Mouse (Mus musculus) c-Kit-negative CD71-positive TER-119-positive erythroid progenitor cells, embryonic 14.5 days (primary cell): ENCODE data around the gene Ccdc127.

Source experiments
- DNase-seq: peaks from one replicate; pipeline ENCODE4 v3.0.0-alpha.2; 2013; ENCODE audit warnings: low read depth, low spot score

Gene Ccdc127

DNA sequence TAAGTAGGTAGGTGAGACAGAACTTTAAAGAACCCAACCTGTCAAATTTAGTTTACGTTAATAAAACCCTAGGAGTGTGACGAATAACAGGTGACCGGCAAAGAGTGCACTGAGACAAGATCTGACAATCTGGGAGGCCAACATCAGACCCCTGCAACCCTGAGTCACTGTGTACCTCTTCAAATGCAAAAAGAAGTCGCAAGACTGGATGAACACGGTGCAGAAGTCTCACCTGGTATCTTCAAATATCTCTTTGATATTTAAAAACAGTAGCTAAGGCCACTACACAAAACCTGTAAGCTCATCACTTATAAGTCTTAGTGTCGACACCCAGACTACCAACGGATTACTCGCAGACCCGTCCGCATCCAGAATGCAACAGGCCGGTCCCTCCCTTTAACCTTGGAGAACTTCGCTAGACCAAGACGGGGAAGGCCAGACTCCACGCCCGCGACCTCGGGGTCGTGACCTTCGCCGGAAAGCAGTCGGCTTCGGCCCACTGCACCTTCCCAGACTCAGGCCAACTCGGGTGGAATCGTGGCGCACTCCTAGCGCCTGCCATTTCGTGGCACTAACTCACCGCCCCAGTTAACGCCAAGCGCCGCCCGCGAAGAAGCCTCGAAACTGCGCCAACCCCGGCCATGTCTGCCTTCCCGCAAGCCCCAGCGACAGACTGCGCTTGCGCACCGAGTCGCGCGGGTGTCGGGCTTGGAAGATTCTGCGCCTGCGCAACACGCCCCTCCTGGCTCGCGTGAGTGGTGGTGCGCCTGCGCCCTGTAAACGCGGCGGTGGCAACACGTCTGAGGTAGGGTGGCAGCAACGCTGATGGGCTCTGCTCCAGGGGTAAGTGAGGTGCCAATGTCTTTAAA is at the start of gene Ccdc127, which contains the start of gene Sdha:
TSS of gene Ccdc127 (plus strand) at position 744 of the 869 bp plus-strand sequence.
TSS of gene Sdha (minus strand) at position 715 of the 869 bp plus-strand sequence.
- peak; percentile 98 for DNase-seq

DNA sequence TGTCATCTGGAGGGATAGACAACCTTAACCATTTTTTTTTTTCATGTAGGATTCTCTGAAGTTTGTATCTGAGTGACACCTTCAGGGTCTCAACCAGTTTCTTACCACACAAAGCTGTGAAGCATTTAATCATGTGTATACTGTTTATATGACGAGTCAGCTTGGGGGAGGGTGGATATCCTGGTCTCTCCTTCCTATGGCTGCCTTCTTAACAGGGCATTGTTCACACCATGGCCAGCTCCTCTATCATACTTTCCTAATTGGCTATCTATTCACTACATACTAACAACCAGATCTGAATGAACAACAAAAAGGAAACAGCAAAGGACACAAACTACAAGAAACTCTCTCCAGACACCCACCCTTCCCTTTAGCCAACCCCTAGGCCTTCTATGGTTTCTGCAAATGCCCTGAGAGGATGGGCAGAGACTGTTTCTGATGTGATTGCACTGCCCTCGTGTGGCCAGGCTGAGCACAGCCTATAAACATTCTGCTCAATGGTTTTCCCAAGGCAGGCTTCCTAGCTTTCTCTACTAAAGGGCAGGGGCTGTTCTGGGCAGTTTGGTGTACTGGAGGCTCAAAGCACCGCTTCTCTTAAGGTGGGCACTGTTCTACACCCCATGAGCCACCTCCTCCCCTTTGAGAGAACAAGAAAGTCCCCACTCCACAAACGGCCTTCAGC is 49.0 kb upstream of the Ccdc127 start:
- DNase-seq: no peak

DNA sequence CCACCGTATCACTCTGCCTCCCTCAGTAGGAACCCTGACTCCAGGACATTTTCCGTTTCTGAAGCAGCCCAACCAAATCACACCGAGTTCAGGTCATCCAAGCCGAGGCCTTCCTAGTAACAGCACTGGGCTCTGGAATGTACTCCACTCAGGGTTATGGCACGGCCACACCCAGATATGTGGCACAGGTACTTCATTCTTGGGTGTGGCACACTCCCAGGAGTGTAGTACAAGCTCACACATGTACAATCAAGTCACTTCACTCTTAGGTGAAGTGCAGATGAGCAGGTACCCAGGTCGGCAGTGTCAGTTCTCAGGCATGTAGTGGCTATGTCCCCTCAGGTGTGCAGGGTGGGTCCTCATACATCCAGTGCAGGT is 48.5 kb upstream of the Ccdc127 start:
- DNase-seq: no peak

DNA sequence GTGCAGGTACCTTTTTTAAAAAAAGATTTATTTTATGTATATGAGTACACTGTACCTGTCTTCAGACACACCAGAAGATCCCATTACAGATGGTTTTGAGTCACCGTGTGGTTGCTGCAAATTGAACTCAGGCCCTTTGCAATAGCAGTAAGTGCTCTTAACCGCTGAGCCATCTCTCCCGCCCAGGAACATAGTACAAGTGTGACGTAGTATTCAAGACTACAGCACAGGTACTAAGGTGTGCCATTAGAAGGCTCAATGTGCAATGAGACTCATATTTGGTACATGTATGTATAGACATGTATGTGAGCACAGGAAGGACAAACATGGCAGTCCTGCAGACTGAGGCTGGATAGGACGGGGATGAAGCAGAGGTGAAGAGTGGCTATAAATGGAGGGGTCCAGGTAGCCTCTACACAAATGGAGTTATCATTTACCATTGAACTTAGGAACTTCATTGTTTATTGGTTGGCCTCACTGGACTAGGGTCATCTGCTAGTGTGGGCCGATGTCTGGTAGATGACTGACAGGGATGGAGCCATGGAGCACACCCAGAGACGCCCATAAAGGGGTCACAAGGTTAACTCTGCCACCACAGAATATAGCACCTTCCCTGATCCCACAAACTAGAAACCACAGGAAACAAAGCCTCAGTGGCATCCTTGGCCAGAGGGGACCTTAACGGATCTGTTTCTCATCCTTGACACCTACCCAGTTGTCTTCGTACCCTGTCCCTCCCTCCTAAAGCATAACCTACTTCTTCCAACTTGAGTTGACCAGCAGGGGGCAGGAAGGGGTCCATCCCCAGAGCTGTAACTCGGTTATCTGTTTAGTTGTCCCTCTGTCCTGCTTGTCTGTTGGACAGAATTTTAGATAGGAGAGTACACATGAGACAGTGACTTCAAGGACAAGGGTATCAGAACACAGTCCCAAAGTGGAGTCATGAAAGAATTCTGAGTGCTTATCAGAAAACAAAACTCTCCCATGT is 47.8 kb upstream of the Ccdc127 start:
- DNase-seq: no peak

DNA sequence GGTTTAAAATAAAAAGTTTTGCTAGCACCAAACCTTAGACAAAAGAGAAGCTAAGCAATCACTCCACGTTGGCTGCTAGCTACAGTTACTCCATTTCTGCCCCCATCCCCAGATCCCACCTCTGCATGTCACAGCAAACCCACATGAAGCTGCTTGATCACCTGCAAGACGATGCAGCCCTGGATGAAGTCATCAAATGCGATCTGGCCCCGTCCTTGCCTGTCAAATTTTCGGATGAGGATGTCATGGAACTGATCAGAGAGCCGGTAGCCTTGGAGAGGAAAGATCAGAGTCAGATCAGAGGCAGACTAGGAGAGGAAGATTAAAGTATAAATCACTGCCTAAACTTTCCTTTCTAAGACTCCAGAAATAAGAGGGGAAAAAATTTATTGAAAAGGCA is 44.7 kb upstream of the Ccdc127 start:
- no peak for DNase-seq

DNA sequence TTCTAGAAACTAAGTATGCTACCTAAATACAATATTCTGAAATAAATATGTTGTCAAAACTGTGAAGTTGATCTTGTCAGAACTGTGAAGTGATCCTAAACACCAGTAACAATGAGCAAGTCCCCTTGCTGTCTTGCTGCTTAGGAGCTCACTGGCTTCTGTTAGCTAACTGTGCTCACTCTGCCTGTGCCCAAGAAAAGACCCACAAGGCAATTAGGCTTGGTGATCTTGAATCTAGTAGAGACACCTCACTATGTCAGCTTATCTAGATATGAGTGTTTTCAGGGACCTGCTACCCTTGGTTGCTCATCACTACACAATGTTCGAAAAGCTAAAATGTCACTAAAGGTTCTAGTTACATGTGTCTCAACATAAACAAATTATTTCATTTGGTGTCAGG is 44.3 kb upstream of the Ccdc127 start:
- DNase-seq: no peak

DNA sequence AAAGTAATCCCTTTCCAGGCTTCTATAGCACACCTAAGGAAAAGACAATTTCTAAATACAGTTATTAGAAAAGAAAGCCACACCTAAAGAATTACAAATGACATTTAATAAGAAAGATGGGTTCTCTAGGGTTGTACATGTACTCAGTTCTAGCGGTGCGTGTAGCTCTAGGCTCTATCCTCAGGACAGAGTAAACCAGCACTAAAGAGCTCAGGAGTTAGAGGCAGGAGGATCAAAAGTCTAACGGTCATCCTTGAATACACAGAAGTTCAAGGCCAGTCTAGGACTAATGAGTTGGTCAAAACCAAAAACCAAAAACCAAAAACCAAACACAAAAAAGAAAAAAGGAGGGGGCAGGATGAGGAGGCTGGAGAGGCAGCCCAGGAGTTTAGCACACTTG is 35.5 kb upstream of the Ccdc127 start:
- no peak for DNase-seq

DNA sequence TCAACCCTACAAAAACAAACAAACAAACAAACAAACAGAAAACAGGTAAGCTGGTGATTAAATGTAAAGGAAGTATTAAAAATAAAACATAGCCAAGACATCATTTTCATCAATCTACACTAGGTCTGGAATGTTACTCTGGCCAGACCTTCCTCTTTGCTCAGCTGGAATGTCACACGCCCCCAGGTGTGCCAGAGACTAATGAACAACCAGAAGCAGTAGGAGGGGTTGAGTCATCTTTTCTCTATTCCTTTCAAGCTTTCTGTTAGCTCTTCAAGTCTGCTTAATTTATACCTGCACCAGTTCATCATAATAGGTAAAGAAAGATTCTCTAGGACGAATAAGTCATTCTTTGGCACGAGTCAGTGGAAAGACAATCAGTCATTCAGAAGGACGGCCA is 33.7 kb upstream of the Ccdc127 start:
- no peak for DNase-seq

DNA sequence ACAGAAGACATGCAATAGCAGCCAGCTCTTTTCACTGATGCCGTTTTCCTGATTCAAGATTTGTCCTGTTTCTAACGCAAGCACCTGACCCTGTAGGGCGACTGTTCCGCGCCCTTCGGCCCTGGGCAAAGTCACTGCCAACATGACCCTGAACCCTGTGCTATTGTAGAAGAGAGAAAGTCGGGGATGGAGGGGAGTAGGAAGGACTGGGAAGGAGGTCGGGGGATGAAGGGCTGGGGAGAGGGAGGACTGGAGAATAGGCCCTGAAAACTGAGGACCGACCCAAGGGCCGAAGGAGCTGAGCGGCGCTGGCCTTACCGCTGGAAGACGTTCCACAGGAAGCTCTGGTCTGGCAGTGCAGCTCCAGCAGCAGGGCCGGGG is 33.3 kb upstream of the Ccdc127 start:
- no peak for DNase-seq

DNA sequence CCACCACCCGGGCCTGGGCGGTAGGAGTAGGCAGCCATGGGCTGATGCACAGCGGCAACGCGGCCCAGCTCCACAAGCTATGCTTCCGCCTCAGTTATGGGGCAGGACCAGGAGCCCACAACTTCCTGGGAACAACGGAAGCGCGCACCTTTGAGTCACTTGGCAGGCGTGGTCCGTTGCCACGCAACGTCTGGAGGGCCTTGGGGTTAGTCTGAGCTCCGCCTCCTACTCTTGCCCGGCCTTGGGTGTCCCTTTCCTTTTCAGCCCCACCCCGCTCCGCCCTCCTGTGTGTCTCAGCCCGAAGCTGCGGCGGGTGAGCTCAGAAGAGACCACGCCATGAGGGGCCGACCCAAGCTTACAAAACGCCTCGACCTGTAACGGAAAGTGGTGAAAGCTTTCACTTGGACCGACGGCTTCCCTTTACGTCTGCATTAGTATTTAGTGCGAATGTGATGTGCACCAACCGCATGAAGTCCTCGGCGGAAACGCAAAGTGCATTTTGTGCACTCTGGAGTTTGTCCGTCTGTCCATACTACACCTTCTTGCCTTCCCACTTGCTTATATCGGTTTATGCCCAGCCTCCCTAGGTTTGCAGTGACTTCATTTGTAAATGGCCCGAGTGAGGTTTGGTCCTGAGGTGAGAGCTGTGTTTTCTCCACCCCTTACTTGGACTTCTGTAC is 32.8 kb upstream of the Ccdc127 start, which contains the start of gene Pdcd6:
TSS of gene Pdcd6 (minus strand) at position 411 of the 680 bp plus-strand sequence.
- DNase-seq: peak; percentile 95

DNA sequence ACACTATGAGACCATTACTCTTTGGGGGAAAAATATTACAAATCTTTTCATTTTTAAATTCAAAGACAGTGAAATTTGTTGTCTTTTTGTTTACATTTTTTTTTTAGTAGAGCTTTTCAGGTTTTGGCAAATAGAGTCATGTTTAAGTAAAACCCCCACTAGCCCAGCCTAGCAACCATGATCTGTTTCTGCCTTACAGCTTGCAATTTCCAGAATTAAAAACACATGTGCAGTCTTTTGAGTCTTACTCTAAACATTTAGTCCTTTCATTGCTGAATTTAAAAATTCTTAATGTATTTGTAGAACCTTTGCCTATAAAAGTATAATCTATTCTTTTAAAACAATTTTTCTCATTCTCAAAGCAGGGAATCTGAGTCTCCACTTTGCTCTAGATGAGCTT is 20.8 kb upstream of the Ccdc127 start:
- no peak for DNase-seq

DNA sequence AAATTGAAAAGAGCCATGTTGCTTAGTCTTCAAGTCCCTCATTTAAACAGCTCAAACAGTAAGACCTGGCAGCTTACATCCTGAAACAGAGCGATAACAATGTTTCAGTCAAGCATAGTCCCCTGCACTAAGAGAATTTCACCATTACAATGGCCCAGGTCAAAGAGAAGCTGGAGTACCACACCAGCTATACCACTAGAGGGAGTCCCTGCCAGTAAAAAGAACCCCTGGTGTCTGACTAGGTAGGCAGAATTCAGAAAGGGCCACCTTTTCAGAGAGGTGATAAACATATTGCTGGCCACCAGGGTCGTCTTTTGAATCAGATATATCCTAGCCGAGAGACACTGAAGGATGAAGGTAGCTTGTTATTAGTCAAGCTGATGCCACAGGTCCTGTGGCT is 9.1 kb upstream of the Ccdc127 start:
- DNase-seq: no peak

DNA sequence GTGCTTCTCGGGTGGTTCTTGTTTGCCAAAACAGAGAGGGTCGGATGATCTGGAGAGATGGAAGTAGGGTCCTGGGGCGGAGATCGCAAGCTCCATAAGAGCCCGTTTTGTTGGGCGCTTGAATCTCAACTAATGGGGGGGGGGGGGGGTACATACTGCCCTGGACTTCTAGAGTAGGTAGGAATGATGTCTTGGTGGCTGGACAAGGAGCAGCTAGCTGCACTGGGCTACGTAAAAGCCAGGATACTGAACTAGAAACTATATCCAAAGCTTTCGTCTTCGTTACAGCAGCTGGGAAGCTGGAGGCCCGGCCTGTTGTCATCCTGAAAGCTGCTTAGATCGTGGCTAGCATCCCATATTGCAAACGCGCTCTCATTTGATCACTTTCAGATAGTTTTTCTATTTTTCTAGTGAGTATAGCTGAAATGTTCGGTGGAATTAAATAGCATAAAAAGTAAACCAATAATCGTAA is 362 bp downstream of the Ccdc127 start:
- DNase-seq: no peak

DNA sequence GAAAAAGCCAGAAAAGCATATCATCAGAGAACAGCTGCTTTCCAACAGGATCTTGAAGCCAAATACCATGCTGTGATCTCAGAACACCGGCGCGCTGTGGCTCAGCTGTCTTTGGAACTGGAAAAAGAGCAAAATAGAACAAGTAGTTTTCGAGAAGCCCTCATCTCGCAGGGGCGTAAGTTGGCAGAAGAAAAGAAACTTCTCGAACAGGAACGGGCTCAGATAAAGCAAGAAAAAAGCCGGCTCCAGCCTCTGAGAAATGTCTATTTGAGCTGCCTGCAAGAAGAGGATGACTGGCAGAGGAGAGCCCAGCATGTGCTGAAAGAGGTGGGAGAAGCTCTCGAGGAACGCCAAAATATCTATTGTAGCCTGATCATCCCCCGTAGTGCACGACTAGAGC is 6.4 kb downstream of the Ccdc127 start:
- no peak for DNase-seq

DNA sequence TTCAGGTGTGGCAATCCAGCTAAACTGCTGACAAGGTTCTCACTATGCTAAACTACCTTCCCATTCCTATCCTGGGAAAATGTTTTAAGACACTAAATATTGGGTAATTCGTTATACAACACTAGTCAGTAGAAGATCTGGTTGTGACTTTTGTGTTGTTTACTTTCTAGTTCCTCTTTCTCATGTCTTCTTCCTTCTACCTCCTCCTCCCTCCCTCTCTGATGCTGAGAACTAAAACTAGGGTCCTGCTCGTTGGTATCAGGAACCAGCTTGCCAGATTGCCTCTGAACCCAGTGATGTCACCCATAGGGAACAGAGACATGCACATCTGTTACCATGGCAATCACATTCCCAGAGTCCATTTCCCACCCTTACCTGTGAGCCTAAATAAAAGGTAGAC is 12.1 kb downstream of the Ccdc127 start:
- DNase-seq: no peak

DNA sequence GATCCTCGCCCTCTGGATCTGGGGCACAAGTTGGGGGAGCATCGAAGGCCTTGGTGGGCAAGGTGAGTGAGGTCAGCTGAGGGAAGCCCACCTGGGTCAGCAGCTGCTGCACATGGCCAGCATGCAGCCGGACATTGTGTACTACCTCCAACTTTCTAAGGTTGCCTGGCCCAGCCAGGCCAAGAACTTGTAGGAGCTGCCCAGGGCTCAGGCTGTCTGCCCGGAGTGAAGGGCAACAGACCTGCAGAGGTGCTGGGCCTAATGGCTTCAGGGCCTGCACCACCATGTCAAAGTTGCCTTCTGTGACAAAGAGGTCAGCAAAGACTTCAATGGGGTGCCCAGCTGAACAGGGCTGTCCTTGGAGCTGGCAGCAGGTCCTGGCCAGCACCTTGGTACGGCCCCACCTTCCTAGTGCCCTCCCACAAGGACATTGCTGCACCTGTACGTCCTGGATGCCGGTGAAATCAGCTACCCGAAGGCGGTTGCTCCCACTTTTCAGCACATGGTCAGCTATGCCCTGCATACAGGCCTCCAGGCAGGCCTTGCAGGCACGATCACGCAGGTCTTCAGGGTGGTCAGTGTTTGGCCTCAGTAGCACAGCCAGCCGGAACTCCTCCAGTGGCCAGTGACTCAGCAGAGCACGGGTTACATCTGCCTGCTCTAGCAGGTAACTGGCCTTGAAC is 13.2 kb downstream of the Ccdc127 start:
- no peak for DNase-seq

DNA sequence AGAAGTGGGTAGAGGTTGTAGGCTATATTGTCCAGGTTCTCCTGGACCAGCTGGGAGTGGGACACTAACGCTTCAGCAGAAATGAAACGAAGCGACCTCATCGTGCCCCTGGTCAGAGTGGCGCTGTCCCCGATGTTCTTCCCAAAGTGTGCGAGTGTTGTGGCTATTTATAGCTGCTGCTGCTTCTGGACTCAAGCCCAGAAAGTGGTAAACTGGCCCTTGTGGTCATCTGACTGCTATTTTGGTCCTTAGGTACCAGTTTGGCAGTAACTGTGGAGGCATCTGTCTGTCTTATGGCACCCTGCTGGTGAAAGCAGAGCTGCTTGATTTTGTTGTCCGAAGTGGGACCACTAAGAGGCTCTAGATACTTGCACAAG is 13.7 kb downstream of the Ccdc127 start, which contains the start of gene Lrrc14b:
TSS of gene Lrrc14b (minus strand) at position 147 of the 377 bp plus-strand sequence.
- DNase-seq: no peak

DNA sequence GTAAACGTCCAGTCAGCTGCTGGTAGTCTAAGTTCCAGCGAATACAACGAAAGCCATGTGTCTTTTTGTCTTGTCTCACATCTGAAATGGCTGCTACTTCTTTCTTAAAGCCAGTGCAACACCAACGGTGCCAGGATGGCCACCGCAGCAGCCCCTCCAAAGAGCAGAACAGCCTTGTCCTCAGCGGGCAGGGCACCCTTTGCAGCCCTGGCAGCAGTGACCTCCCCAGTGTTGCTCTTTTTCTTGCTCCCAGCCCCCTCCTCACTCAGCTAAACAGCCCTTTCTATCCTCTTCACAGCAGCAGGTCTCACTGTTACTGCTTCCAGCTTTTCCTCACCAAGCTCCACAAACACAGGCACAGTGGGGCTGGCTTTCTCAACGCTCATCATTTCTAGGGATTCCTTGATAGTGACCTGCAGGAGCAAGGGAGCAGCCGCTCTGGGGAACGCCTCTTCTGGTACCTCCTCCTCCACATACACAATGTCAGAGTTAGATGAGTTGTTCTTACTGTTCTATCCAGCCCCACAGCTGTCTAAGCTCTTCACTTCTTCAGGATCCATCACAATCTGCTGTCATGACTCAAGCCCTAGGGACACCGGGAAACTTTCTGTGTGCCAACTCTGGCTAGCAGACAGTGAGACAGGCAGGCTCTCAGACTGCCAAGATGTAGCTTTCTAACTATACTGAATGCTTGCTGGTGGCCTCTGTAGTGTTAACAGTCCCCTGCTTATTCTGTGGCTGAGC is 31.6 kb downstream of the Ccdc127 start:
- no peak for DNase-seq

DNA sequence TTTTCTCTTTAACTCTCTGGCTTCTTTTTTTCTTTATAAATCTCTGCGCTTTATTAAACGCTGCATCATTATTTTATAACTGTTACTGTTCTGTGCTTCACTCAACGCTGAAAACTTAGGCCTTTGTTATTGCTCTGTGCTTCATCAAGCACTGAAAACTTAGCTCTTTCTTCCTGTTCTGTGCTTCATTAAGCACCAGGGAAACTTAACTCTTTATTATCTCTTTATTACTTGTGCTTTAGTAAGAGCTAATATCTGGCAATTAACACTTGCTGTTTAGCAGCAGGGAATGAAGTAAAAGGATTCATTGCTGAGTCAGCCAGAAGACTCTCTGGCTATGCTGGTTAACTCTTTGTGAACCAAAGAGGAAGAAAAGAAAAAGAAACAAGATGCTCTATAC is 32.2 kb downstream of the Ccdc127 start:
- DNase-seq: no peak

DNA sequence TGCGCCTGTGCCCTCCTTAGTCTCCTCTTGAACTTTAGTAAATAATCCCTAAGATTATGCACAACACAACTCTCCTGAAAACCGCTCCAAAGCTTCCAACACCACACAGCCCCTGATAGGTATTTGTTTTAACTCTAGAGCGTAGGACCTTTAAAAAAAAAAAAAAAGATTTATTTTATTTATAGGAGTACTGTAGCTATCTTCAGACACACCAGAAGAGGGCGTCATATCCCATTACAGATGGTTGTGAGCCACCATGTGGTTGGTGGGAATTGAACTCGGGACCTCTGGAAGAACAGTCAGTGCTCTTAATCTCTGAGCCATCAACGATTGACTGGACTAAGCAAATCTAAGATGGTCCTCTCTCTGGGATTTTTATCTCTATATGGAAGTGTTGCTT is 39.6 kb downstream of the Ccdc127 start:
- no peak for DNase-seq
